Mouse (Mus musculus): ENCODE data around the gene Mmp7.

GRCm38 (mm10) chr9:7647901-7648300 is 44.0 kb upstream of the Mmp7 start:
- TF ChIP-seq CTCF (conservative IDR thresholded peaks at IDR 0.05; ENCODE audit: low read length): no peak
- no peak for TF ChIP-seq NANOG (IDR thresholded peaks at IDR 0.05; ENCODE audit: borderline replicate concordance, low read length)
- no peak for TF ChIP-seq POU5F1 (IDR thresholded peaks at IDR 0.05; ENCODE audit: borderline replicate concordance, low read length)
